Mouse (Mus musculus): ENCODE data around the gene Arfgef3. TPM values are rescaled to one million over a fixed set of nuclear protein-coding genes. Genes with fewer than 3 reads are reported as not detected.

Arfgef3 gene
- polyA plus RNA-seq, 1 experiment from 2014 or later = 0.16 TPM

GRCm38 (mm10) chr10:18710949-18711348 lies 32.8 kb downstream of the Arfgef3 start:
- 85% methylated on average over 6 of the region's 6 CpGs for WGBS
- no peak for DNase-seq (ENCODE audit: low spot score)
- no peaks in the 10 kb centered on the region for H3K4me1 ChIP-seq

GRCm38 (mm10) chr10:18709836-18710235 lies 33.9 kb downstream of the Arfgef3 start:
- H3K27ac ChIP-seq = no peak overlapping the region
- no peaks in the 10 kb centered on the region for H3K36me3 ChIP-seq
- no peaks in the 10 kb centered on the region for H3K9me3 ChIP-seq
- 75% methylated on average over 2 of the region's 2 CpGs for WGBS
- H3K27me3 ChIP-seq (ENCODE audit: insufficient read depth, poor library complexity, severe bottlenecking) = no peaks in the 10 kb centered on the region
- no peak for DNase-seq (ENCODE audit: low spot score)
- no peaks in the 10 kb centered on the region for H3K4me1 ChIP-seq
- H3K4me3 ChIP-seq = no peak overlapping the region

More at GRCm38 (mm10) chr10:18710949-18711348, 32.8 kb downstream of the Arfgef3 start:
- H3K9me3 ChIP-seq = no peaks in the 10 kb centered on the region
- no peak overlapping the region for H3K4me3 ChIP-seq
- no peaks in the 10 kb centered on the region for H3K27me3 ChIP-seq (ENCODE audit: insufficient read depth, poor library complexity, severe bottlenecking)
- H3K36me3 ChIP-seq = no peaks in the 10 kb centered on the region
- no peak overlapping the region for H3K27ac ChIP-seq

DNA sequence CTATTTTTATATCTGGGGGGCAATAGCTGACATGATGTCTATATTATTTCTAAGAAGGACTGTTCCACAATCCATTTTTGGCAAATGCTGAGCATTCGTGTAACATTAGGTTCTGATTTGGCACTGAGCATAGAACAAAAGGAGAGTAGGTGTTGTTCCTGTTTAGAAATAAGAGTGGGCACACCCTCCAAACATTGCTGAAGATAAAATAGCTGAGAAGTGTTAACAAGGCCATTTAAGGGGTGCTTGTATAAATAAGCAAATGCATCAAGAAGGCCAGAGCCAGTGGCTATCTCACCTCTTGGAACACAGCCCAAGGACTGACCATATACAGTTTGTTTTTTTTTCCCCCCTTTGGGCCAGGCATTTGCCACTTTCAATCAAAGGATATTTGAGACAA lies 35.1 kb downstream of the Arfgef3 start:
- no peak for DNase-seq (ENCODE audit: low spot score)
- no peak overlapping the region for H3K4me3 ChIP-seq
- 66% methylated on average over 1 of the region's 1 CpGs for WGBS

GRCm38 (mm10) chr10:18704393-18705120 lies 39.2 kb downstream of the Arfgef3 start:
- Histone ChIP-seq H3K27ac (no peak overlapping the region), H3K27me3 (ENCODE audit: insufficient read depth, poor library complexity, severe bottlenecking) (no peaks in the 10 kb centered on the region), H3K4me3 (no peak overlapping the region), H3K4me1 (no peaks in the 10 kb centered on the region), H3K36me3 (no peaks in the 10 kb centered on the region), H3K9me3 (no peaks in the 10 kb centered on the region)
- WGBS = 71% methylated on average over 4 of the region's 4 CpGs
- no peak for DNase-seq (ENCODE audit: low spot score)

More for the DNA sequence above, 35.1 kb downstream of the Arfgef3 start:
- Histone ChIP-seq H3K27ac (no peak overlapping the region), H3K9me3 (no peaks in the 10 kb centered on the region), H3K36me3 (no peaks in the 10 kb centered on the region), H3K27me3 (ENCODE audit: insufficient read depth, poor library complexity, severe bottlenecking) (no peaks in the 10 kb centered on the region), H3K4me1 (no peaks in the 10 kb centered on the region)

DNA sequence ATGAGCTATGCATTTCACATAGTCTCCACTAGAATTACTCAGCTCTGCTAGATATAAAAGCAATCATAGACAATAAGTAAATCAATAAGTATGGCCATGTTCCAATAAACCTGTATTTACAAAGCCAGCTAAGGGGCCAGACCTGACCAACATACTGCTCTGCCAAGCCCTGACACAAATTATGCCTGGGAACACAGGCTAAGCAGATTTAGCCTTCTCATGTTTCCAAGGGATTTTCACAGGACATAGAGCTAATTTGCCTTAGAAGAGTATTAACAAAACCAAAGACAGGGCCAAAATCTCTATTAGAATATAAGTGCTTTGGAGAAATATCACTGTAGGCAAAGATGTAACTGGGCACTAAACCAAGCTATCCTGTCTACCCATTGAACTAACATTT lies 42.2 kb downstream of the Arfgef3 start:
- Histone ChIP-seq H3K9me3 (no peaks in the 10 kb centered on the region), H3K4me1 (no peaks in the 10 kb centered on the region), H3K27ac (no peak overlapping the region), H3K36me3 (no peaks in the 10 kb centered on the region), H3K27me3 (ENCODE audit: insufficient read depth, poor library complexity, severe bottlenecking) (no peaks in the 10 kb centered on the region), H3K4me3 (no peak overlapping the region)
- no peak for DNase-seq (ENCODE audit: low spot score)

DNA sequence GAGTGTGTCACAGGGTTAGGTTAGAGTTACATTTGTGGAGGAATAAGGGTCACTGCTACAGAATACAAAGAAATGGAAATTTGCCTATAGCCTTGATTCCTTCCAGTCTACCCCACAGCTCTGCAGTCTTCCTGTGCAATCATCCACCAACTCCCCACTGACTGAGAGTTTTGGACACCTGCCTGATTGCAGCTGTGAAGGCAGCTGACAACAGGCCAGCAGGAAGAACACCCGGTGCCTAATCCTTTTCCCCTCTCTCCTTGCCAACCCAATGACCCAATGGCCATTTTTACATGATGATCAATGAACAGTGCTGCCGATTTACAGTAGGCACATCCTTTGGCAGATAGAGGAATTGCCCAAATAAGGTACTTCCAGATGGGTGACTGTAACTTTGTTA lies 43.6 kb downstream of the Arfgef3 start:
- DNase-seq (ENCODE audit: low spot score) = no peak
- no peaks in the 10 kb centered on the region for H3K4me1 ChIP-seq
- no peak overlapping the region for H3K27ac ChIP-seq
- H3K9me3 ChIP-seq = no peaks in the 10 kb centered on the region
- no peaks in the 10 kb centered on the region for H3K27me3 ChIP-seq (ENCODE audit: insufficient read depth, poor library complexity, severe bottlenecking)
- no peaks in the 10 kb centered on the region for H3K36me3 ChIP-seq
- 75% methylated on average over 2 of the region's 2 CpGs for WGBS
- no peak overlapping the region for H3K4me3 ChIP-seq

DNA sequence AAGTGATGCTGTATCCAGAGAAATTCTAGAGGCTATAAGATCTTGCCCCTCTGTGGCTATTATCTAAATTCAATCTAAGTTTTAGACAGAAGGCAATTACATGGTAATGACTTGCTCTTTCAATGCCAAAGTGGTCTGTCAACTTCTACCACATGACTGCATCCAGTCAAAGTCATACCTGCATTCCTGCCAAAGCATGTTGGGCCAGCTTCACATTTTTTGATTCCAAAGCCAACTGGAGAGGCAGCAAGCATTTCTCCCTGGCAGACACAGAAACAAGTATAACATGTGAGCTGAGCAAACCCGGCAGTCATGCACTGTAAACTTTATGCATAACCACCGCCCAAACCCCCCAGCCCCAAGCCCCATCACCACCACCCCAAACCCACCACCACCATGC lies 44.6 kb downstream of the Arfgef3 start:
- Histone ChIP-seq H3K27me3 (ENCODE audit: insufficient read depth, poor library complexity, severe bottlenecking) (no peaks in the 10 kb centered on the region), H3K27ac (no peak overlapping the region), H3K4me3 (no peak overlapping the region), H3K9me3 (no peaks in the 10 kb centered on the region), H3K36me3 (no peaks in the 10 kb centered on the region), H3K4me1 (no peaks in the 10 kb centered on the region)
- no peak for DNase-seq (ENCODE audit: low spot score)
- WGBS = 81% methylated on average over 2 of the region's 2 CpGs

- H3K4me3 ChIP-seq = no peak overlapping the region
- H3K36me3 ChIP-seq = no peaks in the 10 kb centered on the region
- H3K27ac ChIP-seq = no peak overlapping the region
- whole genome bisulfite sequencing = 72% methylated on average over 6 of the region's 6 CpGs
- H3K9me3 ChIP-seq = no peaks in the 10 kb centered on the region
- no peak for DNase-seq (ENCODE audit: low spot score)
- H3K27me3 ChIP-seq (ENCODE audit: insufficient read depth, poor library complexity, severe bottlenecking) = no peaks in the 10 kb centered on the region
- H3K4me1 ChIP-seq = no peaks in the 10 kb centered on the region
Observed at GRCm38 (mm10) chr10:18696461-18696860, 47.3 kb downstream of the Arfgef3 start.

DNA sequence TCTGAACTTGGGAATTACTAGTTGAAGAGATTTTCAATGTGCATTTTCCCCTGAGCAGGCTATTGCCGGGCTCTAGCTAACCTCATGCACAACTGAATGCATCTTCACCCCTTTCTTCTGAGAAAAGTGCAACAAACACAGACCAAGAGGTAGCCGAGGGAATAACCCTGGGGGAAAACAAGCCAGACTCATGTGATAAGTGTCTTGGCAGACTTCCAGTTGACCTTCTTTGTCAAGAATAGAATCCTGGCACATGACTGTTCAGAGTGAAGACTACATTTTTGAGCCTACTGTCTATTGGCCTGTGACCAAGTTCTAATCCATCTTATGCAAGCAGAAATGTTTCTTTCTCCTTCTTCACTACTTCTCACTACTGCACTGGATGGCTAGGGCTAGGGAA lies 55.5 kb downstream of the Arfgef3 start:
- Histone ChIP-seq H3K4me1 (no peaks in the 10 kb centered on the region; the same call in 1 of the 2 replicates), H3K9me3 (no peaks in the 10 kb centered on the region), H3K36me3 (no peaks in the 10 kb centered on the region), H3K4me3 (no peak overlapping the region), H3K27me3 (ENCODE audit: insufficient read depth, poor library complexity, severe bottlenecking) (no peaks in the 10 kb centered on the region), H3K27ac (no peak overlapping the region)
- WGBS = 48% methylated on average over 2 of the region's 2 CpGs
- no peak for DNase-seq (ENCODE audit: low spot score)

GRCm38 (mm10) chr10:18681385-18681954 lies 62.3 kb downstream of the Arfgef3 start:
- no peaks in the 10 kb centered on the region for H3K36me3 ChIP-seq
- no peaks in the 10 kb centered on the region for H3K9me3 ChIP-seq
- WGBS = 86% methylated on average over 2 of the region's 2 CpGs
- no peak for DNase-seq (ENCODE audit: low spot score)
- no peaks in the 10 kb centered on the region for H3K27me3 ChIP-seq (ENCODE audit: insufficient read depth, poor library complexity, severe bottlenecking)
- H3K4me1 ChIP-seq = no peaks in the 10 kb centered on the region
- H3K4me3 ChIP-seq = no peak overlapping the region
- no peak overlapping the region for H3K27ac ChIP-seq

DNA sequence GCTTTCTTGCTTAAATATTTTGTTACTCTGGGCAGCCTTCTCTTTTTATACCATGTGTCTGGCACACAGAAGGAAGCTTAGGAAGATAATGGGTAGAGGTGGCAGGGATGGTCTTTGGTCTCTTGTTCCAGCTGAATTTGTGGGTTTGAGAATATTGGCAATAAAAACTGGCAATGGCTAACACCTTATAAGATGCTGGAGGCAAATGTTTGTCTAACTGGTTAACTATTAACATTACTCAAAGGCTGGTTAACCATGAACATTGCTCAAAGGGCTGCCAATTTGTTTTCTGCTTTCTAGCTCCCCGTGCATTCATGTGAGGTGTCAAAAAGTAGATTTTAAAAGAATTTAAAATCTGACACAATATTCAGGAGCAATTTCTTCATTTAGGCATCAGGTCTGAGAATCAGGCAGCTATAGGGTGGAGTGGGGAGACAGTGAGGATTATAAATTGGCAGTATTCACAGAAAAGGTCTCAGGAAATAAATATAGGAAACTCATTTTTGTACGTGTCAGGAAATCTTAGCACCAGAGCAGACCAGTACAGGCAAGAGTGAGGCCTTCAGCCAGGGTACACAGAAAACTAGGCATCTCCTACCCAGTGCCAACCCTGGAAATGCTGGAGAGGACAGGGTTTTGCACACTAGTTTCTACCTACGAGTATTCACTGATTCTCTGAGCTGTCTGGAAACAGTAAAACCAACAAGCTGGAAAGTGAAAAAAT lies 62.9 kb downstream of the Arfgef3 start:
- H3K4me1 ChIP-seq = no peaks in the 10 kb centered on the region
- WGBS = 85% methylated on average over 3 of the region's 3 CpGs
- no peak overlapping the region for H3K4me3 ChIP-seq
- no peaks in the 10 kb centered on the region; the same call in 1 of the 2 replicates for H3K36me3 ChIP-seq
- DNase-seq (ENCODE audit: low spot score) = no peak
- H3K9me3 ChIP-seq = no peaks in the 10 kb centered on the region
- H3K27me3 ChIP-seq (ENCODE audit: insufficient read depth, poor library complexity, severe bottlenecking) = no peaks in the 10 kb centered on the region
- H3K27ac ChIP-seq = no peak overlapping the region

- Histone ChIP-seq H3K9me3 (peaks cover 3% of the 10 kb centered on the region; the same call in 1 of the 2 replicates), H3K4me1 (no peaks in the 10 kb centered on the region), H3K4me3 (no peak overlapping the region), H3K27ac (no peak overlapping the region), H3K36me3 (no peaks in the 10 kb centered on the region; the same call in 1 of the 2 replicates), H3K27me3 (ENCODE audit: insufficient read depth, poor library complexity, severe bottlenecking) (no peaks in the 10 kb centered on the region)
- WGBS = 80% methylated on average over 4 of the region's 4 CpGs
- no peak for DNase-seq (ENCODE audit: low spot score)
Observed at GRCm38 (mm10) chr10:18678836-18679235, 64.9 kb downstream of the Arfgef3 start.

DNA sequence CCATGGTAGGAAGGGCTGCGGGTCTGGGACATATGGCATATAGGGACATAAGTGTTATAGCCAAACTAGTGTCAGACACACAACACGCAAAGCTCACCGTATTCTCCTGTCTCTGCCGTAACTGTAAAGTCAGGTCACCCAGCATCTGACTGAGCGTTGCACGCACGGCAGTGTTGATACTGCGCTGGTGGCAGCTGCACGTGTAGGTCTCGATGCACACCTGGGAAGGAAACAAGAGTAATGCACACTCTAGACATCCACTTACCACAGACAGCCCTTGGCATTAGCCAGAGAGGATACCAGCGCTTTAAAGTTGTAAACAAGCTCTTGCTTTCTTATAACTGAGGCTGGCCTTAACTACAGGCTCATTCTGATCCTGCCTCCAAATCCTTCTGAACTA lies 79.0 kb downstream of the Arfgef3 start:
- no peaks in the 10 kb centered on the region for H3K9me3 ChIP-seq
- H3K4me1 ChIP-seq = no peaks in the 10 kb centered on the region
- WGBS = 85% methylated on average over 11 of the region's 11 CpGs
- no peak overlapping the region for H3K4me3 ChIP-seq
- no peak overlapping the region for H3K27ac ChIP-seq
- no peak for DNase-seq (ENCODE audit: low spot score)
- no peaks in the 10 kb centered on the region for H3K36me3 ChIP-seq
- H3K27me3 ChIP-seq (ENCODE audit: insufficient read depth, poor library complexity, severe bottlenecking) = no peaks in the 10 kb centered on the region

Data from heart, embryonic 10.5 days (tissue).